10 mouse cellular contexts compared by ENCODE assay signal in genomic region chr14:22651131-22651952, GRCm38 (mm10).
A peak's percentile ranks its signal among the peaks of the same experiment; 100 is the strongest.
DNase-seq lines count a peak whose midpoint lies in the region; ATAC-seq and TF ChIP-seq lines count a peak whose summit lies in the region.
"Had no signal": no experiment of that assay in that cellular context is flagged by ENCODE, and none has a peak within 500 bp of the region (broad histone marks: within the 10 kb centered on the region; RNA-seq: fewer than 3 reads in every experiment).

No protein-coding gene starts in this region.

- peak overlapping the region; percentile 82 for H3K27ac ChIP-seq in hindbrain, embryonic 10.5 days
- H3K27ac ChIP-seq in hindbrain, embryonic 13.5 days = no peak overlapping the region
- H3K27ac ChIP-seq in heart, embryonic 16.5 days (ENCODE audit: low read length) = no peak overlapping the region
- no peak overlapping the region for H3K27ac ChIP-seq in limb, embryonic 14.5 days (replicated peaks; ENCODE audit: low read depth, low read length)

- ATAC-seq in hindbrain, embryonic 13.5 days (ENCODE audit: low FRiP score) = no peak
- peak; percentile 41; the same call in 1 of the 2 replicates for ATAC-seq in heart, embryonic 16.5 days (replicated peaks; ENCODE audit: extremely low read depth, insufficient read depth, low FRiP score)
- ATAC-seq in limb, embryonic 14.5 days (ENCODE audit: low FRiP score, low read depth) = peak; percentile 72
- ATAC-seq: forebrain, postnatal 0 days had no signal

- TF ChIP-seq POLR2A in limb, embryonic 14.5 days (IDR thresholded peaks at IDR 0.05; ENCODE audit: borderline replicate concordance, extremely low read depth, insufficient read depth, insufficient read length) = no peak

- peak; percentile 34 for DNase-seq in hindbrain, embryonic 10.5 days (ENCODE audit: low spot score)
- peak; percentile 75 for DNase-seq in embryo, embryonic 11 days
- peak; percentile 49 for DNase-seq in limb, embryonic 14.5 days (ENCODE audit: low spot score)
- no peak for DNase-seq in left cerebral cortex, postnatal 36 days (ENCODE audit: low spot score in 2 of 2)
- DNase-seq in left cerebral cortex, postnatal 25 days (ENCODE audit: low spot score in 2 of 2) = no peak
- DNase-seq in c-Kit-positive CD71-positive TER-119-positive erythroid progenitor cells, embryonic 14.5 days (ENCODE audit: low spot score) = no peak
- DNase-seq: forebrain, postnatal 0 days had no signal

- no peak overlapping the region for H3K4me2 ChIP-seq in hindbrain, embryonic 13.5 days
- H3K4me2 ChIP-seq in heart, embryonic 16.5 days (ENCODE audit: low read depth, low read length) = peak overlapping the region; percentile 46
- H3K4me2 ChIP-seq in limb, embryonic 14.5 days (replicated peaks; ENCODE audit: low read depth, low read length, severe bottlenecking) = no peak overlapping the region

- H3K27me3 ChIP-seq in hindbrain, embryonic 10.5 days (ENCODE audit: insufficient read depth, poor library complexity, severe bottlenecking) = no peaks in the 10 kb centered on the region
- H3K27me3 ChIP-seq in hindbrain, embryonic 13.5 days = 0 out of 2 replicates have a peak, but pooled peaks cover 3% of the 10 kb centered on the region
- no peaks in the 10 kb centered on the region for H3K27me3 ChIP-seq in heart, embryonic 16.5 days (ENCODE audit: control insufficient read depth, insufficient read depth, low read length)
- no peaks in the 10 kb centered on the region for H3K27me3 ChIP-seq in limb, embryonic 14.5 days (ENCODE audit: control insufficient read depth, insufficient read depth, low read length)

- intact Hi-C loops in left cerebral cortex, postnatal 36 days (cut with DNase I) = no loop called here
- intact Hi-C loops in left cerebral cortex, postnatal 25 days (cut with DNase I) = no loop called here

- H3K9ac ChIP-seq in hindbrain, embryonic 13.5 days = no peak overlapping the region
- H3K9ac ChIP-seq in heart, embryonic 16.5 days (ENCODE audit: low read length) = no peak overlapping the region
- H3K9ac ChIP-seq in limb, embryonic 14.5 days (ENCODE audit: low read depth, low read length, severe bottlenecking) = no peak overlapping the region
- H3K9ac ChIP-seq: forebrain, postnatal 0 days had no signal

- H3K9me3 ChIP-seq in hindbrain, embryonic 10.5 days = no peaks in the 10 kb centered on the region
- no peaks in the 10 kb centered on the region for H3K9me3 ChIP-seq in hindbrain, embryonic 13.5 days
- H3K9me3 ChIP-seq in heart, embryonic 16.5 days (replicated peaks; ENCODE audit: control insufficient read depth, low read length) = no peaks in the 10 kb centered on the region
- no peaks in the 10 kb centered on the region for H3K9me3 ChIP-seq in limb, embryonic 14.5 days (ENCODE audit: control insufficient read depth, low read length)

- H3K4me3 ChIP-seq in hindbrain, embryonic 10.5 days = no peak overlapping the region
- H3K4me3 ChIP-seq in hindbrain, embryonic 13.5 days = no peak overlapping the region
- H3K4me3 ChIP-seq in heart, embryonic 16.5 days (ENCODE audit: low read length) = no peak overlapping the region
- H3K4me3 ChIP-seq in limb, embryonic 14.5 days (replicated peaks; ENCODE audit: low read length) = no peak overlapping the region

- WGBS in hindbrain, embryonic 10.5 days = 46% methylated on average over 14 of the region's 14 CpGs
- WGBS in hindbrain, embryonic 13.5 days = 50% methylated on average over 14 of the region's 14 CpGs
- WGBS in heart, embryonic 16.5 days = 42% methylated on average over 14 of the region's 14 CpGs
- WGBS in limb, embryonic 14.5 days = 29% methylated on average over 14 of the region's 14 CpGs

- H3K36me3 ChIP-seq in hindbrain, embryonic 10.5 days = no peaks in the 10 kb centered on the region
- H3K36me3 ChIP-seq in hindbrain, embryonic 13.5 days = no peaks in the 10 kb centered on the region
- H3K36me3 ChIP-seq in heart, embryonic 16.5 days (ENCODE audit: control insufficient read depth, insufficient read depth) = no peaks in the 10 kb centered on the region
- no peaks in the 10 kb centered on the region for H3K36me3 ChIP-seq in limb, embryonic 14.5 days (ENCODE audit: control insufficient read depth, insufficient read depth, low read length)
- H3K36me3 ChIP-seq: G1E had no signal

- peaks cover 60% of the 10 kb centered on the region for H3K4me1 ChIP-seq in hindbrain, embryonic 10.5 days (replicated peaks)
- H3K4me1 ChIP-seq in hindbrain, embryonic 13.5 days (replicated peaks) = peaks cover 23% of the 10 kb centered on the region
- H3K4me1 ChIP-seq in heart, embryonic 16.5 days (ENCODE audit: control insufficient read depth, insufficient read depth, low read length) = peaks cover 18% of the 10 kb centered on the region
- peaks cover 19% of the 10 kb centered on the region for H3K4me1 ChIP-seq in limb, embryonic 14.5 days (ENCODE audit: control insufficient read depth, insufficient read depth, low read length)

Comparison
In these comparisons a context has a peak if more than half of its experiments do, and no peak if none do; other contexts are left out.
1. DNase-seq: peak in hindbrain, embryonic 10.5 days (single experiment), embryo, embryonic 11 days (single experiment) and limb, embryonic 14.5 days (single experiment); none in left cerebral cortex, postnatal 36 days (0 of 2), left cerebral cortex, postnatal 25 days (0 of 2) and c-Kit-positive CD71-positive TER-119-positive erythroid progenitor cells, embryonic 14.5 days (single experiment).